Mouse (Mus musculus) neural tube, embryonic 13.5 days (tissue): Measurements from ENCODE around the gene Osbp. TPM values are rescaled to one million over a fixed set of nuclear protein-coding genes. Genes with fewer than 3 reads are reported as not detected.
A peak's percentile ranks its signal among the peaks of the same experiment; 100 is the strongest.
"Not testable (repeated sequence)": the region's sequence is repeated elsewhere in the genome, so short reads cannot be mapped to it uniquely, and the experiment has no call there.

ENCODE experiments used
- ATAC-seq: fragments of 200-750 bp; cut with Nextera tagmentation; 2 replicates; pipeline ENCODE4 v1.8.0; 2017; ENCODE audit warnings: low read depth, mild to moderate bottlenecking, moderate TSS enrichment, moderate library complexity
- H3K27ac ChIP-seq: fragments of 300-500 bp; sonication (generic); replicated peaks from 2 replicates; pipeline ENCODE4 v1.5.1; 2015; ENCODE audit warnings: moderate library complexity, mild to moderate bottlenecking, inconsistent platforms
- H3K27me3 ChIP-seq: fragments of 300-500 bp; sonication (generic); 2 replicates; pipeline ENCODE4 v1.6.1; 2015; ENCODE audit warnings: mild to moderate bottlenecking, inconsistent platforms
- H3K36me3 ChIP-seq: fragments of 300-500 bp; sonication (generic); 2 replicates; pipeline ENCODE4 v1.6.1; 2015; ENCODE audit warnings: mild to moderate bottlenecking, inconsistent platforms
- H3K4me1 ChIP-seq: fragments of 300-500 bp; sonication (generic); replicated peaks from 2 replicates; pipeline ENCODE4 v1.6.1; 2015; ENCODE audit warnings: inconsistent platforms
- H3K4me2 ChIP-seq: fragments of 300-500 bp; sonication (generic); 2 replicates; pipeline ENCODE4 v1.6.1; 2015; ENCODE audit warnings: inconsistent platforms, mild to moderate bottlenecking, moderate library complexity
- H3K4me3 ChIP-seq: fragments of 300-500 bp; sonication (generic); 2 replicates; pipeline ENCODE4 v1.5.1; 2015; ENCODE audit warnings: mild to moderate bottlenecking, inconsistent platforms
- H3K9ac ChIP-seq: fragments of 300-500 bp; sonication (generic); 2 replicates; pipeline ENCODE4 v1.6.1; 2015; ENCODE audit warnings: moderate library complexity, mild to moderate bottlenecking, inconsistent platforms
- H3K9me3 ChIP-seq: fragments of 300-500 bp; sonication (generic); 2 replicates; pipeline ENCODE4 v1.6.1; 2016; ENCODE audit warnings: inconsistent platforms
- WGBS: fragments of 180-500 bp; shearing (Covaris S2); methylation state at CpG from one replicate; pipeline ENCODE4 v1.1.7; 2015; 5-methylcytosine and 5-hydroxymethylcytosine counted together
- polyA plus RNA-seq: library from polyadenylated mRNA; unstranded; fragments of >200 nt; fragmentation: Nextera tagmentation; extraction: Ambion mirVana; gene quantifications from 2 replicates; pipeline ENCODE4 v1.2.1, GENCODE M21; 2015

The Osbp gene
- polyA plus RNA-seq, 1 experiment from 2014 or later: 4.5 TPM

DNA sequence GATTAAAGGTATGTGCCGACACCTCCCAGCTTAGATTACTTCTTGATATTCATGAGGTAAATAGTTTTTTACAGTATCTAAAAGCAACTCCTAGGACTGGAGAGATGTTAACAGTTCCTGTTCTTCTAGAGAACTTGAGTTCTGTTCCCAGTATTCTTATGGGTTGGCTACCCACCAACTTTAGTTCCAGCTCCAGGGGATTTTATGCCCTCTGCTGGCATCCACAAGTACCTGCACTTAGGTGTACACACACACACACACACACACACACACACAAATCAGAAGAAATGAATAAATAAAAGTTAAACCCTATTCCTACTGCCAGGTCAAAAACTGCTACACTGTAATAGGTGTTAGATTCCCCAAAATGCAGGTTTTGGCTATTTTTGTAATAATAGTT, 1.5 kb upstream of the Osbp start:
- Histone ChIP-seq H3K4me1 (peaks cover 26% of the 10 kb centered on the region), H3K9ac (peak overlapping the region; percentile 72), H3K36me3 (no peaks in the 10 kb centered on the region), H3K4me3 (peak overlapping the region; percentile 74), H3K27me3 (no peaks in the 10 kb centered on the region), H3K27ac (peak overlapping the region; percentile 88), H3K4me2 (peak overlapping the region; percentile 57), H3K9me3 (no peaks in the 10 kb centered on the region)
- no peak for ATAC-seq
- 96% methylated on average over 1 of the region's 1 CpGs for WGBS

- H3K9me3 ChIP-seq: no peaks in the 10 kb centered on the region
- H3K27me3 ChIP-seq: no peaks in the 10 kb centered on the region
- H3K27ac ChIP-seq: peak overlapping the region; percentile 88
- WGBS: under 1% methylated on average over 18 of the region's 18 CpGs
- ATAC-seq: peak; percentile 4
- peaks cover 31% of the 10 kb centered on the region for H3K4me1 ChIP-seq
- H3K9ac ChIP-seq: peak overlapping the region; percentile 88
- H3K4me2 ChIP-seq: peak overlapping the region; percentile 93
- H3K4me3 ChIP-seq: peak overlapping the region; percentile 74
- H3K36me3 ChIP-seq: peaks cover 10% of the 10 kb centered on the region
Measured at GRCm38 (mm10) chr19:11966201-11966636, 478 bp downstream of the Osbp start.

GRCm38 (mm10) chr19:11969155-11970050, 3.7 kb downstream of the Osbp start:
- ATAC-seq: no peak
- 72% methylated on average over 9 of the region's 9 CpGs for WGBS
- no peaks in the 10 kb centered on the region for H3K9me3 ChIP-seq
- peaks cover 42% of the 10 kb centered on the region for H3K36me3 ChIP-seq
- H3K4me2 ChIP-seq: no peak overlapping the region
- H3K4me1 ChIP-seq: peaks cover 31% of the 10 kb centered on the region
- H3K9ac ChIP-seq: peak overlapping the region; percentile 38; the same call in 1 of the 2 replicates
- H3K4me3 ChIP-seq: no peak overlapping the region
- H3K27ac ChIP-seq: no peak overlapping the region
- H3K27me3 ChIP-seq: no peaks in the 10 kb centered on the region

DNA sequence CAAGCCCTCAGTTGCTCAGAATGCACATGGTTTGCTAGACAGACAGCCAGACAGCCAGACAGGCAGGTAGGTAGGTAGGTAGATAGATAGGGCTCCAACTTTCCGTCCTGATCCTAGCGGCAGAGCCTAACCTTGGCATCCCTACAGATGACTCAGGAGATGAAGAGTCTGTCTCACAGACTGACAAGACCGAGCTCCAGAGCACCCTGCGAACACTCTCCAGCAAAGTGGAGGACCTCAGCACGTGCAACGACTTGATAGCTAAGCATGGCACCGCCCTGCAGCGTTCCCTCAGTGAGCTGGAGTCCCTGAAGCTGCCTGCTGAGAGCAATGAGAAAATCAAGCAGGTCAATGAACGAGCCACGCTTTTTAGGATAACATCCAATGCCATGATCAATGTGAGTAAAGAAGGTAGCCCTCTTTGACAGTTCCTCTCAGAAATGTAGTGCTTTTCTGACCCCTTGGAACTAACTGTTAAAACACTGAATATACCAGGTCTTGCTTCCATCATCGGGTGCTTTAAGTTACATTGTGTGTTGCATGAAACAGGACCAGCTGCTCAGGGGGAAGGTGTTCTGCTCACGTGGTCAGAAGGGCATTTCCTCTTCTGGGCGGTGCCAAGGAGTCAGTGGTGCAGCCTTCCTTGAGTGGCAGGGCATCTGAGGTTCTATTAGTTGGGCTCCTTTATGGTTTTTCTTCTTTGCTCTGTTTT, 7.9 kb downstream of the Osbp start:
- Histone ChIP-seq H3K4me1 (peaks cover 12% of the 10 kb centered on the region), H3K9me3 (no peaks in the 10 kb centered on the region), H3K9ac (no peak overlapping the region), H3K27ac (no peak overlapping the region), H3K4me3 (no peak overlapping the region), H3K4me2 (no peak overlapping the region), H3K27me3 (no peaks in the 10 kb centered on the region), H3K36me3 (peaks cover 83% of the 10 kb centered on the region)
- WGBS: 90% methylated on average over 13 of the region's 13 CpGs
- no peak for ATAC-seq

DNA sequence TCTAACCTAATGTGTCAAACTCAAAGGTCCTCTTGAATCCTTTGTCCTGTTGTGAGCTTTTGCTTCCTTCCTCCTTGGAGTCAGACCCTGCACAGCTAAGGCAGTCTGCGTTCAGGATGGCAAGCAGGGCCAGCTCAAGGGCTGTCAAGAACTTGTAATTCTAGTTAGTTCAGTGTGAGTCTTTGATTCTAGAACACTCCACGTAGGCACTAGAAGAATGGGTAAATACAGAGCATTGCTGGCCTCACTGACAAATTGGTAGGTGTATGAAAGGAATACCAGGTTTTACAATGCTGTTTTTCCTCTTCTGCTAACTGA, 8.4 kb downstream of the Osbp start:
- peaks cover 7% of the 10 kb centered on the region for H3K4me1 ChIP-seq
- H3K36me3 ChIP-seq: peaks cover 88% of the 10 kb centered on the region
- no peak overlapping the region for H3K9ac ChIP-seq
- H3K9me3 ChIP-seq: no peaks in the 10 kb centered on the region
- H3K4me3 ChIP-seq: no peak overlapping the region
- 91% methylated on average over 2 of the region's 2 CpGs for WGBS
- no peak for ATAC-seq
- no peak overlapping the region for H3K27ac ChIP-seq
- H3K4me2 ChIP-seq: no peak overlapping the region
- H3K27me3 ChIP-seq: no peaks in the 10 kb centered on the region

- Histone ChIP-seq H3K9me3 (no peaks in the 10 kb centered on the region), H3K4me3 (no peak overlapping the region), H3K27me3 (no peaks in the 10 kb centered on the region), H3K4me2 (no peak overlapping the region), H3K36me3 (peaks cover 99% of the 10 kb centered on the region), H3K9ac (no peak overlapping the region), H3K4me1 (no peaks in the 10 kb centered on the region), H3K27ac (no peak overlapping the region)
- ATAC-seq: no peak
- WGBS: 87% methylated on average over 4 of the region's 4 CpGs
Measured at GRCm38 (mm10) chr19:11975683-11976082, 9.9 kb downstream of the Osbp start.

DNA sequence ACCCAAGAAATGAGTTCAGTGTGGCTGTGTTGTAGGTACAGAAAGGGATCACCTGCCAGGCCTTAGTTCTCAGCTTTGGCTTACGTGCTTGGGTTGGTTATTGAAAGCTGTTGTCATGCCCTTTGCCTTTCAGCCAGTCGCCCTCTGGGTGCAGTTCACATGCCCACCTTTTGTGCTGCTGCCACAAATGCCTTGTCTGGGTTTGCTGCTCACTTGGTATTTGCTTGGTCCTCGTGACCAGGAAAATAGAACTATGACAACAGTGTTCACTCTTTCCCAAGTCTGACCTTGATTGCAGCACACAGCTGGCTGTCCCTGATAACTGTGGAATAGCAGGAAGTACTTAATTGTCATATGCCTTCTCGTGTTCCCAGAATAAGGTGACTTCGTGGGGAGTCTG, 11.6 kb downstream of the Osbp start:
- peaks cover 98% of the 10 kb centered on the region for H3K36me3 ChIP-seq
- 85% methylated on average over 5 of the region's 5 CpGs for WGBS
- H3K27ac ChIP-seq: no peak overlapping the region
- no peaks in the 10 kb centered on the region for H3K4me1 ChIP-seq
- no peaks in the 10 kb centered on the region for H3K27me3 ChIP-seq
- no peak for ATAC-seq
- H3K9me3 ChIP-seq: no peaks in the 10 kb centered on the region
- no peak overlapping the region for H3K4me3 ChIP-seq
- no peak overlapping the region for H3K4me2 ChIP-seq
- H3K9ac ChIP-seq: no peak overlapping the region

GRCm38 (mm10) chr19:11980471-11980870, 14.7 kb downstream of the Osbp start:
- H3K4me2 ChIP-seq: no peak overlapping the region
- no peak overlapping the region for H3K4me3 ChIP-seq
- no peak overlapping the region for H3K27ac ChIP-seq
- peaks cover 96% of the 10 kb centered on the region for H3K36me3 ChIP-seq
- H3K4me1 ChIP-seq: no peaks in the 10 kb centered on the region
- H3K27me3 ChIP-seq: no peaks in the 10 kb centered on the region
- H3K9ac ChIP-seq: no peak overlapping the region
- H3K9me3 ChIP-seq: no peaks in the 10 kb centered on the region
- 95% methylated on average over 4 of the region's 4 CpGs for WGBS
- no peak for ATAC-seq

GRCm38 (mm10) chr19:11984614-11985013, 18.9 kb downstream of the Osbp start:
- H3K4me3 ChIP-seq, H3K4me1 ChIP-seq, H3K9ac ChIP-seq, H3K4me2 ChIP-seq, H3K27ac ChIP-seq, H3K27me3 ChIP-seq, H3K9me3 ChIP-seq, ATAC-seq: not testable (repeated sequence)
- H3K36me3 ChIP-seq: peaks cover 94% of the 10 kb centered on the region
- 82% methylated on average over 5 of the region's 5 CpGs for WGBS

DNA sequence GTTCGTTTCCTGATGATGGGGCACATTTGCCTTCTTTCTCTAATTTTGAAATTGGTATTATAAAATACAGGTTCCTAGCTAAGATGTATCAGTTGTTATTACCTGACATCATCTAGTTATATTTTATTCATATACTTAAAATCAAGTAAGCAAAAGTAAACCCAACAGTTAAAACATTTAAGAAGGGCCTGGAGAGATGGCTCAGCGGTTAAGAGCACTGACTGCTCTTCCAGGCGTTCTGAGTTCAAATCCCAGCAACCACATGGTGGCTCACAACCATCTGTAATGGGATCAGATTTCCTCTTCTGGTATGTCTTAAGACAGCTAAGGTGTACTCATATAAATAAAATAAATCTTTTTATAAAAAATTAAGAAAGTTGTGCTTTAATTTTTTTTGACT, 22.1 kb downstream of the Osbp start:
- H3K36me3 ChIP-seq: peaks cover 93% of the 10 kb centered on the region
- WGBS: 94% methylated on average over 3 of the region's 3 CpGs
- no peak for ATAC-seq
- H3K27ac ChIP-seq: no peak overlapping the region
- H3K4me1 ChIP-seq: no peaks in the 10 kb centered on the region
- no peak overlapping the region for H3K4me3 ChIP-seq
- H3K9ac ChIP-seq: no peak overlapping the region
- H3K27me3 ChIP-seq: no peaks in the 10 kb centered on the region
- H3K9me3 ChIP-seq: no peaks in the 10 kb centered on the region
- H3K4me2 ChIP-seq: no peak overlapping the region

GRCm38 (mm10) chr19:11989334-11989733, 23.6 kb downstream of the Osbp start:
- Histone ChIP-seq H3K27me3 (no peaks in the 10 kb centered on the region), H3K4me1 (no peaks in the 10 kb centered on the region), H3K27ac (no peak overlapping the region), H3K4me3 (no peak overlapping the region), H3K36me3 (peaks cover 93% of the 10 kb centered on the region), H3K9ac (no peak overlapping the region), H3K9me3 (no peaks in the 10 kb centered on the region), H3K4me2 (no peak overlapping the region)
- WGBS: 94% methylated on average over 7 of the region's 7 CpGs
- no peak for ATAC-seq

GRCm38 (mm10) chr19:11992034-11992433, 26.3 kb downstream of the Osbp start:
- Histone ChIP-seq H3K4me2 (no peak overlapping the region), H3K27me3 (no peaks in the 10 kb centered on the region), H3K4me1 (no peaks in the 10 kb centered on the region), H3K36me3 (peaks cover 83% of the 10 kb centered on the region), H3K9me3 (no peaks in the 10 kb centered on the region), H3K27ac (no peak overlapping the region), H3K4me3 (no peak overlapping the region), H3K9ac (no peak overlapping the region)
- no peak for ATAC-seq
- WGBS: 93% methylated on average over 9 of the region's 9 CpGs
